Mouse (Mus musculus) heart, adult 2 months (tissue): ENCODE measurements around the gene Dera.

Experiments
- CTCF ChIP-seq: fragments of 200-600 bp; IDR thresholded peaks from 2 replicates; pipeline ENCODE4 v1.8.1; 2022; ENCODE audit warnings: antibody characterized with exemption, mild to moderate bottlenecking, moderate library complexity
- EP300 ChIP-seq: fragments of 200-500 bp; IDR thresholded peaks from 2 replicates; pipeline ENCODE4 v1.6.1; 2011; ENCODE audit warnings: low read depth, low read length, control low read depth; ENCODE audit not compliant: insufficient read depth

DNA sequence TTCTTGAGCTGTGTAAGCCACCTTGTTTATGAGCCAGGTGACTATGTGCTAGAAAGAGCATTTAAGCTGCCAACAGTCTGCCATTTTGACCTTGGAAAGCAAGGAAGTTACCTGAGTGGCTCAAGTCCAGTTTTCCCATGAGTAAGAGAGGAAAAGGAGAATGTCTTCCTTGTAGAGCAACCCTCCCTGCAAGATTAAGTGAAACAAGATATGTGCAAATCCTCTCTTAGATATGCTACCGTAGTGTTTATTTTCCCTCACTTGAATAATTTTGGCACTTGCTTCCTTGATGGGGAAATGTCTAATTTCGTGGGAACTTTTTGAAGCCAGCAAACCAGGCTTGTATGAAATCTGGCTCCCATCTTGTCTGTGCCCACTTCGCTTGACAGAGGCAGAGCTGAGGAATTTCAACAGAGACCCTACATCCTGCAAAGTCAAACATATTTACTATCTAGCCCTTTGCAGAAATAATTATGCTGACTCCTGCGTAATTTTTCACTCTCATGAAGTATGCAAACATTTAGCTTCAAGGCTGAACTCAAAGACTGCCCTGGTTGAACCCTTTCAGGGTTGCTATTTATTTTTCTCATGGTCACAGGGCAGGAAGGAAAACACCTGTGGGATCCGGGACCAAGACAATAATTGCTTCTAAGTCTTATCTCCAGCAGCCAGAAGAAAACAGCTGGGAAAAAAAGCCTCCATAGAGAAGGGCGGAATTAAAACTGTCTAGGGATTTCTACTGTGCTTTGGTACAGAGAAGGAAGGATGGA is 132.0 kb downstream of the Dera start:
- no peak for TF ChIP-seq CTCF
- no peak for TF ChIP-seq EP300
